Mouse (Mus musculus) G1E (cell line): ENCODE measurements around the gene Hs3st3a1.

Source experiments
- CTCF ChIP-seq: IDR thresholded peaks from 2 replicates; pipeline ENCODE4 v1.5.1; 2012; ENCODE audit warnings: low read depth, low read length, inconsistent platforms, mixed read lengths
- GATA1 ChIP-seq: IDR thresholded peaks from 2 replicates; pipeline ENCODE4 v1.6.1; 2012; ENCODE audit warnings: borderline replicate concordance, low read length, inconsistent platforms, mixed read lengths
- GATA2 ChIP-seq: IDR thresholded peaks from 2 replicates; pipeline ENCODE4 v1.6.1; 2012; ENCODE audit warnings: low read depth, low read length, inconsistent platforms, borderline replicate concordance
- POLR2AphosphoS5 ChIP-seq: IDR thresholded peaks from 2 replicates; pipeline ENCODE4 v1.6.1; 2012; ENCODE audit warnings: low read depth, low read length, inconsistent platforms; ENCODE audit not compliant: insufficient replicate concordance
- TAL1 ChIP-seq: conservative IDR thresholded peaks from 2 replicates; pipeline ENCODE4 v1.6.1; 2012; ENCODE audit warnings: low read depth, low read length, inconsistent platforms, mixed read lengths

GRCm38 (mm10) chr11:64549955-64550354 lies 114.8 kb downstream of the Hs3st3a1 start:
- TF ChIP-seq CTCF (no peak), GATA1 (no peak), POLR2AphosphoS5 (no peak), TAL1 (no peak), GATA2 (no peak)
